Mouse (Mus musculus) cerebellum, adult 2 months (tissue): ENCODE measurements around the gene Fam120a.
A peak's percentile ranks its signal among the peaks of the same experiment; 100 is the strongest.

ENCODE experiments used
- CTCF ChIP-seq: fragments of 200-500 bp; IDR thresholded peaks from 2 replicates; pipeline ENCODE4 v1.5.1; 2011; ENCODE audit warnings: low read depth, mild to moderate bottlenecking, control low read depth, low read length, moderate library complexity, borderline replicate concordance; ENCODE audit not compliant: insufficient read depth
- POLR2A ChIP-seq: fragments of 200-500 bp; IDR thresholded peaks from 2 replicates; pipeline ENCODE4 v1.6.1; 2011; ENCODE audit warnings: low read length, control low read depth, borderline replicate concordance; ENCODE audit not compliant: insufficient read depth

- no peak for TF ChIP-seq CTCF
- TF ChIP-seq POLR2A = peak; percentile 99
Observed at GRCm38 (mm10) chr13:48878534-48878933, 89.3 kb downstream of the Fam120a start.
